Mouse (Mus musculus): ENCODE measurements around the gene Rpl3.

DNA sequence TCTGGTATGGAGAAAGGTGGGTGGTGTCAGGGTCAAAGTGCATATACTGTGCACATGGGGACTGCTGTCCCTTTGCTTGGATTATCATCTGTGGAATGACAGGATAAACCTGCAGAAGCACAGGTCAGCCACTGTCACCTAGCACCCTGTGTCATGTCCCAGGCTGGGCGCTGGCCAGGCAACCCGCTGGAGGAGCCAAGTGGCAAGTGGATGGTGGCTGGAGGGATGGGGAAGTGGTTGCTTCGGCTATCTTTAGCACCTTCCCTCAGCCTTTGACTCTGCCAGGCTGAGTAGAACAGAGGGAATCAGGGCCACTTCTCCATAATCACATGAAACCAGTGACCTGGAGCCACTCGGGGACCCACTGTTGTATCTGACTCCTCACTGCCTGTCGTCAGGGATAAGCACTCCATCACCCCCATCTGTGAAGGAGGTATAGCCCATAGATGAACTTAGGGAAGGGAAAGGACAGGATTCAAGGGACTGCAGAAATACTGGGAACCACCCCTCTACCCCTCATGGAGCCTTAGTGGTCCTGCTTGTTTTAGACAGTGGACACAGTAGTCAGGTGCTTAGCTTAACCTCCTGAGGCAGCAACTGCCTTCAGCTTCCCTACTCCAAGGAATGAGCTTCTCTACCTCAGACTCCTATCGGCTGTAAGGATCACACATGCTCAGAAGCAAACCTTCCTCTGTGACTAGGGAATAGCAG lies 16.9 kb downstream of the Rpl3 start:
- TF ChIP-seq TAL1 (IDR thresholded peaks at IDR 0.05; ENCODE audit: low read length) (no peak), GATA1 (IDR thresholded peaks at IDR 0.05; ENCODE audit: low read length) (no peak)

All from erythroblast, embryonic 14.5 days (primary cell).